In the genomic region with DNA sequence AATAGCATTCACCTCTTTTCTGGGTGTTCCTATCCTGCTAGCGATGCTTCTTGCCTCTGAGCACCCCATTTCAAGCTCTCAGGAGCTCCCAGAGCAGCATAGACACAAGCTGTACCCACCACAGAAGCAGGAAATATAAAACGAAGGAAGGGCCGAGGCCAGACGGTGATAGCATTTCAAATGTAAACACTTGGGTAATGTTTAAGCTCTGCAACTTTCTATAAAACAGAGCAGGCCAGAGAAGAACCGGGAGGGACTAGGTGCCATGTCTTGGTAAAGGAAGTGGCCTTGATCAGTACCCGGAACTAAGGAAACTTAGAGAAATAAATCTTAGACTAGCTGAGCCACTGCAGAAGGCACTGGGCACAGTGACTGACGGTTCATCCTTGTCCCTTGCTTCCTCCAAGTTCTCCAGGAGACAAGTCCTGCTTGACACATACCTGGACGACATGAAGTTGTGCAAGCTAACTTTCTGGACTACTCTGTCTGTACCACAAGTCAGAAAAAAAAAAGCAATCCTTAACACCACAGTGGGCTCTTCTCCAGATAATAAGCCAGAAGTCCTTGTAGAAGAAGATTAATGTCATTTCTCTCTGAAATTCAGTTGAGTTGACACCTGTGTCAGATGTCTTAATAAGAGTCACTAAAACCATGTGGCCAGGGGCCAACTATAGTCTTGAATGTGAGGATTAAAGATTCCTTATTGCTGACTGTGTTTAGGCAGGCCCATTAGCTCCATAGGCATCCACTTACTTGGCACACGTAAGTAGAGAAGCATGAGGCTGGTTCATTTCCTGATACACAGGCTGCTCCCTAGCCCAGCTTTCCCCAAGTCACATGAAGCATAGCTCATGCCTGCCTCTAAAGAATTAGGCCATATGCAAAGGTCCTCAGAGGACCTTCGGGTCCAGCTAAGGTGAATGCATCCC, we compare ENCODE assay signal across 24 mouse cellular contexts. TPM values are rescaled to one million over a fixed set of nuclear protein-coding genes. Genes with fewer than 3 reads are reported as not detected.
A peak's percentile ranks its signal among the peaks of the same experiment; 100 is the strongest.
DNase-seq lines count a peak whose midpoint lies in the region; ATAC-seq lines count a peak whose summit lies in the region.
"Had no signal": no experiment of that assay in that cellular context is flagged by ENCODE, and none has a peak within 500 bp of the region (broad histone marks: within the 10 kb centered on the region; RNA-seq: fewer than 3 reads in every experiment).

No protein-coding gene starts in this region.

- peaks cover 11% of the 10 kb centered on the region for H3K4me1 ChIP-seq in limb, embryonic 13.5 days
- peaks cover 4% of the 10 kb centered on the region; the same call in 1 of the 2 replicates for H3K4me1 ChIP-seq in limb, embryonic 10.5 days
- H3K4me1 ChIP-seq in midbrain, embryonic 11.5 days (ENCODE audit: control insufficient read depth, insufficient read depth, low read length) = no peaks in the 10 kb centered on the region
- H3K4me1 ChIP-seq in midbrain, embryonic 13.5 days (replicated peaks) = no peaks in the 10 kb centered on the region
- peaks cover 8% of the 10 kb centered on the region; the same call in 1 of the 2 replicates for H3K4me1 ChIP-seq in intestine, embryonic 15.5 days (replicated peaks)
- H3K4me1 ChIP-seq: midbrain, embryonic 10.5 days had no signal

- no peaks in the 10 kb centered on the region for H3K27me3 ChIP-seq in limb, embryonic 13.5 days
- no peaks in the 10 kb centered on the region for H3K27me3 ChIP-seq in limb, embryonic 10.5 days (ENCODE audit: low read depth, poor library complexity, severe bottlenecking)
- no peaks in the 10 kb centered on the region for H3K27me3 ChIP-seq in midbrain, embryonic 11.5 days (ENCODE audit: control insufficient read depth, insufficient read depth, low read length)
- H3K27me3 ChIP-seq in midbrain, embryonic 13.5 days = no peaks in the 10 kb centered on the region
- no peaks in the 10 kb centered on the region for H3K27me3 ChIP-seq in intestine, embryonic 15.5 days (replicated peaks)
- H3K27me3 ChIP-seq: limb, embryonic 12.5 days; neural tube, embryonic 13.5 days had no signal

- 0 out of 2 replicates have a peak overlapping the region, but pooled peaks have one; percentile 1 for H3K27ac ChIP-seq in limb, embryonic 13.5 days
- no peak overlapping the region for H3K27ac ChIP-seq in limb, embryonic 10.5 days
- H3K27ac ChIP-seq in midbrain, embryonic 11.5 days (ENCODE audit: low read depth, low read length) = no peak overlapping the region
- H3K27ac ChIP-seq in midbrain, embryonic 13.5 days = no peak overlapping the region
- peak overlapping the region; percentile 76 for H3K27ac ChIP-seq in intestine, embryonic 15.5 days
- H3K27ac ChIP-seq: gastrocnemius, adult 2 months; layer of hippocampus, adult 2 months; limb, embryonic 12.5 days; midbrain, embryonic 10.5 days; neural tube, embryonic 13.5 days had no signal

- H3K4me2 ChIP-seq in limb, embryonic 13.5 days (replicated peaks) = no peak overlapping the region
- H3K4me2 ChIP-seq in midbrain, embryonic 11.5 days = no peak overlapping the region
- no peak overlapping the region for H3K4me2 ChIP-seq in midbrain, embryonic 13.5 days (replicated peaks)
- H3K4me2 ChIP-seq in intestine, embryonic 15.5 days (replicated peaks) = 0 out of 2 replicates have a peak overlapping the region, but pooled peaks have one; percentile 11
- H3K4me2 ChIP-seq: limb, embryonic 12.5 days; neural tube, embryonic 13.5 days had no signal

- H3K4me3 ChIP-seq in limb, embryonic 13.5 days = no peak overlapping the region
- no peak overlapping the region for H3K4me3 ChIP-seq in limb, embryonic 10.5 days
- no peak overlapping the region for H3K4me3 ChIP-seq in midbrain, embryonic 11.5 days (ENCODE audit: low read depth, low read length)
- H3K4me3 ChIP-seq in midbrain, embryonic 13.5 days (replicated peaks) = no peak overlapping the region
- H3K4me3 ChIP-seq in intestine, embryonic 15.5 days (replicated peaks) = no peak overlapping the region
- H3K4me3 ChIP-seq: gastrocnemius, adult 2 months; layer of hippocampus, adult 2 months; limb, embryonic 12.5 days; midbrain, embryonic 10.5 days; neural tube, embryonic 13.5 days had no signal

- no peaks in the 10 kb centered on the region for H3K36me3 ChIP-seq in limb, embryonic 13.5 days
- no peaks in the 10 kb centered on the region for H3K36me3 ChIP-seq in limb, embryonic 10.5 days
- no peaks in the 10 kb centered on the region for H3K36me3 ChIP-seq in midbrain, embryonic 11.5 days (ENCODE audit: control insufficient read depth, insufficient read depth, low read length)
- no peaks in the 10 kb centered on the region for H3K36me3 ChIP-seq in midbrain, embryonic 13.5 days
- no peaks in the 10 kb centered on the region for H3K36me3 ChIP-seq in intestine, embryonic 15.5 days
- H3K36me3 ChIP-seq: limb, embryonic 12.5 days; midbrain, embryonic 10.5 days; neural tube, embryonic 13.5 days had no signal

- ATAC-seq in limb, embryonic 13.5 days (ENCODE audit: low FRiP score, low read depth) = no peak
- ATAC-seq in midbrain, embryonic 11.5 days (ENCODE audit: low FRiP score) = no peak
- no peak for ATAC-seq in midbrain, embryonic 13.5 days
- peak; percentile 84 for ATAC-seq in intestine, embryonic 15.5 days
- ATAC-seq: activated CD4-positive, CD25-positive, alpha-beta regulatory T cell, adult 4 months; forebrain, embryonic 14.5 days had no signal

- H3K9me3 ChIP-seq in limb, embryonic 13.5 days = 0 out of 2 replicates have a peak, but pooled peaks cover 6% of the 10 kb centered on the region
- H3K9me3 ChIP-seq in limb, embryonic 10.5 days (replicated peaks) = no peaks in the 10 kb centered on the region
- H3K9me3 ChIP-seq in midbrain, embryonic 11.5 days (ENCODE audit: control insufficient read depth, low read length) = no peaks in the 10 kb centered on the region
- H3K9me3 ChIP-seq in midbrain, embryonic 13.5 days = no peaks in the 10 kb centered on the region
- no peaks in the 10 kb centered on the region for H3K9me3 ChIP-seq in intestine, embryonic 15.5 days
- H3K9me3 ChIP-seq: midbrain, embryonic 10.5 days had no signal

- 55% methylated on average over 10 of the region's 10 CpGs for WGBS in limb, embryonic 13.5 days
- WGBS in limb, embryonic 10.5 days = 79% methylated on average over 10 of the region's 10 CpGs
- WGBS in midbrain, embryonic 11.5 days = 79% methylated on average over 10 of the region's 10 CpGs
- WGBS in midbrain, embryonic 13.5 days = 79% methylated on average over 10 of the region's 10 CpGs
- 31% methylated on average over 10 of the region's 10 CpGs for WGBS in intestine, embryonic 15.5 days

- H3K9ac ChIP-seq in limb, embryonic 13.5 days = no peak overlapping the region; the same call in 1 of the 2 replicates
- no peak overlapping the region for H3K9ac ChIP-seq in midbrain, embryonic 11.5 days (ENCODE audit: low read length)
- no peak overlapping the region for H3K9ac ChIP-seq in midbrain, embryonic 13.5 days (replicated peaks)
- H3K9ac ChIP-seq in intestine, embryonic 15.5 days = no peak overlapping the region
- H3K9ac ChIP-seq: limb, embryonic 12.5 days; neural tube, embryonic 13.5 days had no signal

- no peak for DNase-seq in limb, embryonic 10.5 days (ENCODE audit: low spot score)
- peak; percentile 54 for DNase-seq in midbrain, embryonic 11.5 days (ENCODE audit: low spot score, missing footprints)
- peak; percentile 43 for DNase-seq in yolk sac, embryonic 10.5 days (ENCODE audit: low spot score)
- no peak for DNase-seq in embryo, embryonic 10 days (ENCODE audit: low spot score)
- no peak for DNase-seq in kidney, adult 18-20 months
- DNase-seq: adrenal gland, postnatal 25 days; B cell, adult 2 months; cerebellum, adult 8-10 months; gastrocnemius, adult 2 months; heart, adult 18-20 months; kidney, postnatal 10 days; lung, postnatal 14 days; right cerebral cortex, postnatal 25 days; thymus, postnatal 4 days had no signal

RNA-seq across cellular contexts. Expression of a gene that starts 9.8 kb away (rescaled TPM):
- polyA plus RNA-seq in limb, embryonic 13.5 days (2015; fragmentation: Nextera tagmentation; extraction: Ambion mirVana) = not detected in 2 replicates
- not detected in 2 replicates for polyA plus RNA-seq in limb, embryonic 10.5 days (2016; fragmentation: Nextera tagmentation; extraction: Ambion mirVana)
- polyA plus RNA-seq in midbrain, embryonic 11.5 days (2014; fragmentation: Nextera tagmentation; extraction: Ambion mirVana) = not detected in 2 replicates
- not detected in 2 replicates for polyA plus RNA-seq in midbrain, embryonic 13.5 days (2015; fragmentation: Nextera tagmentation; extraction: Ambion mirVana)
- polyA plus RNA-seq in intestine, embryonic 15.5 days (2015; fragmentation: Nextera tagmentation; extraction: Ambion mirVana) = not detected in 2 replicates
- polyA plus RNA-seq: activated CD4-positive, CD25-positive, alpha-beta regulatory T cell, adult 4 months; forebrain, embryonic 14.5 days; heart, embryonic 14.5 days; limb, embryonic 12.5 days; midbrain, embryonic 10.5 days; neural tube, embryonic 13.5 days had no signal

RNA-seq across cellular contexts. Expression of a gene that starts 14.1 kb away (rescaled TPM):
- not detected in 2 replicates for polyA plus RNA-seq in limb, embryonic 13.5 days (2015; fragmentation: Nextera tagmentation; extraction: Ambion mirVana)
- not detected in 2 replicates for polyA plus RNA-seq in limb, embryonic 10.5 days (2016; fragmentation: Nextera tagmentation; extraction: Ambion mirVana)
- polyA plus RNA-seq in midbrain, embryonic 11.5 days (2014; fragmentation: Nextera tagmentation; extraction: Ambion mirVana) = not detected in 2 replicates
- polyA plus RNA-seq in midbrain, embryonic 13.5 days (2015; fragmentation: Nextera tagmentation; extraction: Ambion mirVana) = not detected in 2 replicates
- not detected in 2 replicates for polyA plus RNA-seq in intestine, embryonic 15.5 days (2015; fragmentation: Nextera tagmentation; extraction: Ambion mirVana)
- polyA plus RNA-seq: activated CD4-positive, CD25-positive, alpha-beta regulatory T cell, adult 4 months; forebrain, embryonic 14.5 days; heart, embryonic 14.5 days; limb, embryonic 12.5 days; midbrain, embryonic 10.5 days; neural tube, embryonic 13.5 days had no signal

RNA-seq across cellular contexts. Expression of a gene that starts 18.4 kb away (rescaled TPM):
- polyA plus RNA-seq in limb, embryonic 13.5 days (2015; fragmentation: Nextera tagmentation; extraction: Ambion mirVana) = 53.1 and 61.8 TPM in 2 replicates
- 5.0 and 8.3 TPM in 2 replicates for polyA plus RNA-seq in limb, embryonic 10.5 days (2016; fragmentation: Nextera tagmentation; extraction: Ambion mirVana)
- polyA plus RNA-seq in midbrain, embryonic 11.5 days (2014; fragmentation: Nextera tagmentation; extraction: Ambion mirVana) = 7.5 and 10.6 TPM in 2 replicates
- polyA plus RNA-seq in midbrain, embryonic 13.5 days (2015; fragmentation: Nextera tagmentation; extraction: Ambion mirVana) = 66.6 and 69.7 TPM in 2 replicates
- 52.2 and 60.1 TPM in 2 replicates for polyA plus RNA-seq in intestine, embryonic 15.5 days (2015; fragmentation: Nextera tagmentation; extraction: Ambion mirVana)

RNA-seq across cellular contexts. Expression of a gene that starts 39.7 kb away (rescaled TPM):
- polyA plus RNA-seq in limb, embryonic 13.5 days (2015; fragmentation: Nextera tagmentation; extraction: Ambion mirVana) = 1.4 and 1.6 TPM in 2 replicates
- 0.31 and 0.39 TPM in 2 replicates for polyA plus RNA-seq in limb, embryonic 10.5 days (2016; fragmentation: Nextera tagmentation; extraction: Ambion mirVana)
- polyA plus RNA-seq in midbrain, embryonic 11.5 days (2014; fragmentation: Nextera tagmentation; extraction: Ambion mirVana) = 0.40 and 0.41 TPM in 2 replicates
- polyA plus RNA-seq in midbrain, embryonic 13.5 days (2015; fragmentation: Nextera tagmentation; extraction: Ambion mirVana) = 1.8 and 2.0 TPM in 2 replicates
- polyA plus RNA-seq in intestine, embryonic 15.5 days (2015; fragmentation: Nextera tagmentation; extraction: Ambion mirVana) = 0.96 and 1.0 TPM in 2 replicates

RNA-seq across cellular contexts. Expression of a gene that starts 47.7 kb away (rescaled TPM):
- 52.1 and 62.2 TPM in 2 replicates for polyA plus RNA-seq in limb, embryonic 13.5 days (2015; fragmentation: Nextera tagmentation; extraction: Ambion mirVana)
- polyA plus RNA-seq in limb, embryonic 10.5 days (2016; fragmentation: Nextera tagmentation; extraction: Ambion mirVana) = 48.6 and 54.1 TPM in 2 replicates
- 49.6 and 52.4 TPM in 2 replicates for polyA plus RNA-seq in midbrain, embryonic 11.5 days (2014; fragmentation: Nextera tagmentation; extraction: Ambion mirVana)
- 82.7 and 87.6 TPM in 2 replicates for polyA plus RNA-seq in midbrain, embryonic 13.5 days (2015; fragmentation: Nextera tagmentation; extraction: Ambion mirVana)
- 45.4 and 45.5 TPM in 2 replicates for polyA plus RNA-seq in intestine, embryonic 15.5 days (2015; fragmentation: Nextera tagmentation; extraction: Ambion mirVana)

Comparison
In these comparisons a context has a peak if more than half of its experiments do, and no peak if none do; other contexts are left out.
1. H3K27ac ChIP-seq: peak in limb, embryonic 13.5 days (single experiment) and intestine, embryonic 15.5 days (single experiment); none in limb, embryonic 10.5 days (single experiment), midbrain, embryonic 11.5 days (single experiment) and midbrain, embryonic 13.5 days (single experiment).
2. DNase-seq: peak in midbrain, embryonic 11.5 days (single experiment) and yolk sac, embryonic 10.5 days (single experiment); none in limb, embryonic 10.5 days (single experiment), embryo, embryonic 10 days (single experiment) and kidney, adult 18-20 months (single experiment).